Mouse (Mus musculus): ENCODE data around the gene Tmem255b.

Gene Tmem255b

GRCm38 (mm10) chr8:13448145-13448544, 13.2 kb downstream of the Tmem255b start:
- no peak for DNase-seq (ENCODE audit: low read depth)

- DNase-seq (ENCODE audit: low read depth): no peak
Observed at GRCm38 (mm10) chr8:13451747-13452277, 16.8 kb downstream of the Tmem255b start.

DNA sequence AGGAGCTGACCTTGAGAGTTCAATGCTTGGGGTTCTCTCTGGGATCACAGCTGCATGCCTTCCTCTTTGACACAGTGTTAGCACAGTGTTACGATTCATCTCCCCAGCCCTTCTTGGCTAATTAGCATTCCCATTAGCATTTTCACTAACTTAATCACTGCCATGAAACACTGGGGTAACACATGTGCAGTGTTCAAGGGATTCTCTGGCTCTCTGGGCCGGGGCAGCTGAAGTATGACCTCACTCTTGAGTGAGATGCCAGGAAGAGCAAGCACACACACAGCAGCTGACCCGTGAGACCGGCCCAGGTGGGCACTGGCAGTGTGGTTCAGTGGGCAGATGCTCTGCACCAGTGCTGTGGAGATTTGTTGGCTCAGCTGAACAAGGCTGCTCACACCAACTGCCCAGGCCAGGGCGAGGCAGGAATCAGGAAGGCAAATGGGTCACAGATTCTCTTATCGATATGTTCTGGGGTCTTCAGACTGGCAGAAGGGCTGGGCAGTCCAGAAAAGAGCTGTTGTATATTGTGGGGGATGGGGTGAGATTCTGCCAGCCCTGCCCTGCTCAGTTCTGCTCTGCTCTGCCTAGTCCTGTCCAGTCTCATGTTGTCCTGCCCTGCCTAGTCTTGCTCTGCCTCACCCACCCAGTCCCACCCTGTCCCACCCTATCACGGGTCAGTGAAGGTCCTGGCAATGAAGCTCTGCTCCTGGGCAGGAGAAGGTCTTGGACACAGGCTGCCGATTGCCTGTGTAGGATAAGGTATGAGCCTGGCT, 19.5 kb downstream of the Tmem255b start:
- DNase-seq (ENCODE audit: low read depth): no peak

- DNase-seq (ENCODE audit: low read depth): peak; percentile 45
Observed at GRCm38 (mm10) chr8:13455295-13455694, 20.3 kb downstream of the Tmem255b start.

GRCm38 (mm10) chr8:13459431-13459830, 24.4 kb downstream of the Tmem255b start:
- DNase-seq (ENCODE audit: low read depth): no peak

GRCm38 (mm10) chr8:13461085-13461765, 26.2 kb downstream of the Tmem255b start:
- DNase-seq (ENCODE audit: low read depth): no peak

GRCm38 (mm10) chr8:13461843-13462242, 26.9 kb downstream of the Tmem255b start:
- DNase-seq (ENCODE audit: low read depth): peak; percentile 64

GRCm38 (mm10) chr8:13462392-13462791, 27.4 kb downstream of the Tmem255b start:
- DNase-seq (ENCODE audit: low read depth): no peak

- DNase-seq (ENCODE audit: low read depth): no peak
Observed at GRCm38 (mm10) chr8:13465324-13465723, 30.3 kb downstream of the Tmem255b start.

GRCm38 (mm10) chr8:13466989-13467388, 32.0 kb downstream of the Tmem255b start:
- DNase-seq (ENCODE audit: low read depth): no peak

DNA sequence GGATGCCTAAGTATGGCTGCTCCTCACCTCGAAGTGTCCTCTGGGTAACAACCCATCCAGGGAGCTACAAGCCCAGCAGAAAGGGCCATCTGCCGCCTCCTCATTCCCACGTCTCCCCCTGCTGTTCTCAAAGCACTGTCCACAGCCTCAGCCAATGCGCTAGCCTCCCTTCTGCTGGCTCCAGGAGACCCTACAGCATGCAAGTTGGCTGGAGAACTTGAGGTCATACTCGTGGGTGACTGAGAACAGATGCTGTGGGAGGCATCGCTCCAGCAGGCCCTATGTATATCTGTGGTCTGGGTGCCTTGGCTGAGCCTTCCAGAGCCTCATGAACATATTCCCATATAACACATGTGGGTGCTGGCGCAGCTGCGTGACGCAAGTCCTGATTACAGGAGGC, 33.7 kb downstream of the Tmem255b start:
- DNase-seq (ENCODE audit: low read depth): no peak

DNA sequence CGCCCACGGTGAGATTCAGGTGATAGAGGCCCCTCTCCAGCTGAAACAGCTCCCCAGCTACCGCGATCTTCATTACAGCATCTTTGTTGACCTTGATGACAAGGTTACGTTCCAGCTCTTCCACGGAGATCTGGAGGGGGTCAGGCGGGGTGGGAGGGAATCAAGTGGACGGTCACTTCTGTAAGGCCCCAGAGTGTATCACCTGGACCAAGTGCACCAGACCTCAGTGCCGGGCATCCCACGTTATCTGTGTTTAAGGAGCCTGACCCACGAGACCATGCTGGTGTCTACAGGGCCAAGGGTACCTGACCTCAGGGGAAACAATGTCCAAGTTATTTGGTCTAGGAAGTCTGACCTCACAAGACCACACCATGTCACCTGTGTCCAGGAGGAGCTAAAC, 36.5 kb downstream of the Tmem255b start:
- DNase-seq (ENCODE audit: low read depth): no peak

DNA sequence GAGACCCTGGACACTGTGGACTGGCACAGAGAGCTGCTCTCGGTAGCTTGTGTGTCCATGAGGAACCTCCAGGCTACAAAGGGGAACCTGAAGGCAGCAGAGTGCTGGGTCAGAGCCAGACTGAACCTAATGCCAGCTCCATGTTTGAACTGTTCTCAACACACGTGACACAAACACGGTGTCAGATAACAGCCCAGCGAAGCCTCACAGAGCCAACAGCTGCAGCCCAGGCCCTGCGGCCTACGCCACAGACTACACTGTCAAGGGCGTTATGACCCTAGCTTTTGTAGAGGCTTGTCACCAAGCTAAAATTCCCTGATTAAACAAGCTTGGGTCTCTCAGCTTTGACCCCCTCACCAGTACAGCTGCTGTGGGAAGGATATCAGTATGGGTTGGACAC, 37.3 kb downstream of the Tmem255b start:
- no peak for DNase-seq (ENCODE audit: low read depth)

- DNase-seq (ENCODE audit: low read depth): no peak
Observed at GRCm38 (mm10) chr8:13475892-13476291, 40.9 kb downstream of the Tmem255b start.

DNA sequence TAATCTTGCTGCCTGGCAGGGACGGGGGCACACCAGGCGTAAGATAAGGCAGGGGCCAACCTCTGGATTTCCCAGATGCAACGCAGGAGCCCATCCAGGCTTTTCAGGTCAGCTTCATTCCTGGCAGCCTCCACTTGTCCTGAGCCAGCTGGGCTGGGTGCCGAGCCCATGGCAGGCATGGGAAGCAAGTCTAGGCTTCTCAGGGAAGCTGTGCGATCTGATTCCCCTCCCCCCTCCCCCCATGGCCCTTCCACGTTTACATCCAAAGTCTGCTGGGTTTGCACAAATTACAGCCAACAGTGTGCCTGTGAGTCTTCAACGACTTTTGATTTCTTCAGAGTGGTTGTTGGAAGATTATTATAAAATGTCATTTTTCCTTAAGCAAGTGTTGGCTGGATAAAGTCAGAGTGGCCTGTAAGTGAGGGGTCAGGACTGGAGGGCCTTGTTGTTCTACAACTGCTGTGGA, 46.1 kb downstream of the Tmem255b start:
- no peak for DNase-seq (ENCODE audit: low read depth)

- no peak for DNase-seq (ENCODE audit: low read depth)
Observed at GRCm38 (mm10) chr8:13481596-13481995, 46.6 kb downstream of the Tmem255b start.

GRCm38 (mm10) chr8:13482101-13482801, 47.3 kb downstream of the Tmem255b start:
- DNase-seq (ENCODE audit: low read depth): no peak

- no peak for DNase-seq (ENCODE audit: low read depth)
Observed at GRCm38 (mm10) chr8:13483191-13483590, 48.2 kb downstream of the Tmem255b start.

DNA sequence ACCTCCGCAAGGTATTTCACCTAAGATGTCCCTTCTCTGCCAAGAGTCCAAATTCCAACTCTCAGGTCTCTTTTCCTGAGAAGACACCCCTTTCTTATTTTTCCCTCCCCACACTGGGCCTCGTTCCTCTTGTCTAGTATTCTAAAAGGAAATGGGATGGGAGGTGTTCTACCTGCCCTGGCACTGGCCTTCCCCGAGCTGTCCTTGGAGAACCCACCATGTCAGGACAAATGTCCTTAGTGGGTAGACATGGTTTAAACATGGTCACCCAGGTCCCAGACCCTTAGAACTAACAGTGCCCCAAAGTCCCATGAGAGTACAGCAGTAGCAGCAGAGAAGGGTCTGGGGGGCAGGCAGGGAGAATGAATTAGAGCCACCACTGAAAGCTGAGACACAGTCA, 54.4 kb downstream of the Tmem255b start:
- no peak for DNase-seq (ENCODE audit: low read depth)

DNA sequence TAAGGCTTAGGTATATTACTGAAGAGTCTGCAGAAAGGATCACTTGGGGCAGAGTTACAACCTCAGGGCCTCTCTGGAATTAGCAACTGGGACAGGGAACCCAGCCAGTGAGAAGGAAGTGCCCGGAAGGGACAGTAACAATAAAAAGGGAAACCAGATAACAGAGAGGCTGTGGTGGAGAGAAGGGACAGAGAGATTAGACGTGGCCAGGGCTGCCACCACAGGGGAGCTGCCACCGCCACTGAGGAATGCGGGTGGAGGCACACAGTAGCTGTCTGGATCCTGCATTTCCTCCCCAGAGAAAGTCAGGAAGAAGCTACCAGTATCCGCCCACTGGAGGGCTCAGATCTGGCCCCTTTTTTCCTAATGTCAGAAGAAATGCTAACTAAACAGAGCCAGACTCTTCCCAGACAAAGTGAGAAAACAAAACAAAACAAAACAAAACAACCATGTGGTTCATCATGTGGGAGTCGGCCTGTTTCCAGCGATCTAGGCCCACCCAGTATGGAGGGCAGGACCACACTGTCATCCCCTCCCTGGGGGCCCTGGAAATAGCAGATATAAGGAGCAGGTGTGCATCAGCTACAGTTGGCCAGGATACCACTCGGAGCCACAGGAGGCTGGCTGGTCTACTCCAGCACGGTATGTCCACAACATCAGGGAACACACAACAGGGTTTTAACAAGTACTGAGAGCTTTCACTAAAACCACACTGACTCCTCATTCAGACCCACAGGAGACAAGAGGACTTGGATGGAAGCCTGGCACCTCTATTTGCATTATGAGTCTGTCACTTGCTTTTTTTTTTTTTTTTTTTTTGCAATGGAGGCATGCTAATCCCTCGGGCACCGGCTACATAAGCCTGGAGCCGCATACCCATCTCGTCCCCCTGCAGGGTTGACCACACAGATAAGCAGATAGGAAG, 55.3 kb downstream of the Tmem255b start:
- DNase-seq (ENCODE audit: low read depth): no peak

DNA sequence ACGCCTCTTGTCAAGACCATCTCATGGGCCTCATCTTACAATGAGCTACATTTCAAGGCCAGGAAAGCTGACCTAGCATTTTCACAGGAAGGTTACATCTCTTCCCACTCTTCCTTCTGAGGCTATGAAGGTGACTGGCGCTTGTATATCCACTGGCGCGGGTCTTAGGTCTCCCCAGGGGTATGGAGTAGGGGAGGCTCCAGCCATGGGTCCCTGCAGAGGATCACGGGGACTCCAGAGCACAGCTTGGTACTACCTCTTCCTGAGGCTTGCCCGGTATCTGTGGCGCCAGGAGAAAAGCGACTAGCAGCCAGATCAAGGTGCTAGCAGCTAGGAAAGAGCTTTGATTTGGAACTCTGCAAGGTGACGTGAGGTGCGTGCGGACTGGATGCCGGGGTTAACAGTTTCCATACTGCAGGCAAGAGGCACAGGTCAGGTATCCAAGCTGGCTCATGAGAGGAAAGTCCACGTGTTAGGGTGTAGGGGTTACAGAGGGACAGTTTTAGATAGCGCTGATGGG, 56.6 kb downstream of the Tmem255b start:
- DNase-seq (ENCODE audit: low read depth): no peak

Data from naive thymus-derived CD4-positive, alpha-beta T cell, adult 2 months (primary cell).